Mouse (Mus musculus) C2C12 (cell line): ENCODE measurements around the gene Plekho2.

Experiments
- CTCF ChIP-seq: IDR thresholded peaks from one replicate; pipeline ENCODE4 v1.5.1; 2011; ENCODE audit not compliant: control insufficient read depth, insufficient read depth, insufficient read length
- MAX ChIP-seq: IDR thresholded peaks from one replicate; pipeline ENCODE4 v1.6.1; 2011; ENCODE audit warnings: mild to moderate bottlenecking, control low read depth

- TF ChIP-seq CTCF, result no peak
- TF ChIP-seq MAX, result no peak
Measured at GRCm38 (mm10) chr9:65542111-65542524, 37.7 kb downstream of the Plekho2 start.
